Mouse (Mus musculus): ENCODE measurements around the gene Gm13757.
"Not testable (repeated sequence)": the region's sequence is repeated elsewhere in the genome, so short reads cannot be mapped to it uniquely, and the experiment has no call there.

Gene Gm13757

GRCm38 (mm10) chr2:88449031-88449430, at the start of gene Gm13757:
Gene Gm13757, minus strand, starts transcription at chr2:88449131.
- no peak for DNase-seq (ENCODE audit: low spot score in 2 of 2)

- DNase-seq (ENCODE audit: low spot score in 2 of 2) = no peak
Observed at GRCm38 (mm10) chr2:88493020-88493419, 44.1 kb upstream of the Gm13757 start, which contains the start of gene Olfr1185-ps1. Gene Olfr1185-ps1, plus strand, starts transcription at chr2:88493320.

- DNase-seq (ENCODE audit: low spot score in 2 of 2) = no peak
Observed at GRCm38 (mm10) chr2:88483298-88483697, 34.4 kb upstream of the Gm13757 start, which contains the start of gene Olfr1184. Gene Olfr1184, plus strand, starts transcription at chr2:88483598.

- not testable (repeated sequence) for DNase-seq (ENCODE audit: low spot score in 2 of 2)
Observed at GRCm38 (mm10) chr2:88454567-88454966, 5.6 kb upstream of the Gm13757 start, which contains the start of gene Olfr1183. Gene Olfr1183, plus strand, starts transcription at chr2:88454867.

GRCm38 (mm10) chr2:88426071-88426470, 22.9 kb downstream of the Gm13757 start, which contains the start of gene Olfr1181:
Gene Olfr1181, minus strand, starts transcription at chr2:88426171.
- no peak for DNase-seq (ENCODE audit: low spot score in 2 of 2)

GRCm38 (mm10) chr2:88419051-88419450, 29.9 kb downstream of the Gm13757 start, which contains the start of gene Olfr1180:
Gene Olfr1180, minus strand, starts transcription at chr2:88419151.
- DNase-seq (ENCODE audit: low spot score in 2 of 2) = no peak

DNA sequence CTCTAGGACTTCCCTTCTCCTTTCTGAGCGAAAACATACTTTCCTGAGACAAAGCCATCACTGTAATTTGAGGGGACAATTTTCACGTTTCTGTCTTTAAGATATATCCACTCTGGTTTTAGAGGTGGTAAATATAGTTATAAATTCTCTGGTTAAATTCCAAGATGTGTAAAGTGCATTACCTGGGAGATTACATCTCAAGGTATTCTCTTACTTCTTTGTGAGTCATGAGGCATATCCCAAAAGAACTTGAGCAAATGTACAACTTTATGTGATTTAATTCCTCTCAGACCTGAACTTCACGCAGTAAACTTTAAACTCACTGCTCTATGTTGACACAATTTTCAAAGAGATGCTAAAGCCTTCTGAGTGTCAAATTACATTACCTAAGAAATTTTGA, 42.6 kb downstream of the Gm13757 start, which contains the start of gene Olfr1179:
TSS of gene Olfr1179 (minus strand) at position 101 of the 400 bp plus-strand sequence.
- no peak for DNase-seq (ENCODE audit: low spot score in 2 of 2)

Measured in heart, adult 9 months (tissue).